Mouse (Mus musculus) embryo, embryonic 11.5 days (tissue): ENCODE data around the gene Traf5.
A peak's percentile ranks its signal among the peaks of the same experiment; 100 is the strongest.

ENCODE experiments used
- DNase-seq: peaks from one replicate; pipeline ENCODE4 v3.0.0-alpha.2; 2012; ENCODE audit warnings: low read depth, low spot score

Traf5 gene

GRCm38 (mm10) chr1:192092879-192093660 is 711 bp upstream of the Traf5 start:
- DNase-seq: peak; percentile 63

GRCm38 (mm10) chr1:192090689-192091567 is 1.4 kb downstream of the Traf5 start:
- no peak for DNase-seq

DNA sequence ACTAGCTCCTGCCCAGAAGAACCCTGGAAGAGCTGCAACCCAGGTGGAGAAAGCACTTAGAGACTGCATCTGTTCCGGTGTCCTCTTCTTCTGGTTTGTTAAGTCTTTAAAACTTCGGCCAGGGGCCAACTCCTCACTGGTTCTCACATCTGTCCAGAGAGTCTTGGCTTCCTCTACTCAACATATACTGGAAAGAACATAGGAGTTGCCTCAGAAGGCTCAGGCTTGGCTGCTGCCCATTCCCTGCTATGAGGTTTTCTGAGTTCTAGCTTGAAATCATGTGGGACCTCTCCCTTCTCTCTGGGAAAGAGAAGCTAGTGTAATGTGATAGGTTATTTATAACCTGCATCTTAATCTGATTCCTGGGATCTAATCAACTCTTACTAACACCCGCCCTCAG is 2.1 kb downstream of the Traf5 start:
- no peak for DNase-seq

- no peak for DNase-seq
Observed at GRCm38 (mm10) chr1:192089208-192090166, 2.9 kb downstream of the Traf5 start.

DNA sequence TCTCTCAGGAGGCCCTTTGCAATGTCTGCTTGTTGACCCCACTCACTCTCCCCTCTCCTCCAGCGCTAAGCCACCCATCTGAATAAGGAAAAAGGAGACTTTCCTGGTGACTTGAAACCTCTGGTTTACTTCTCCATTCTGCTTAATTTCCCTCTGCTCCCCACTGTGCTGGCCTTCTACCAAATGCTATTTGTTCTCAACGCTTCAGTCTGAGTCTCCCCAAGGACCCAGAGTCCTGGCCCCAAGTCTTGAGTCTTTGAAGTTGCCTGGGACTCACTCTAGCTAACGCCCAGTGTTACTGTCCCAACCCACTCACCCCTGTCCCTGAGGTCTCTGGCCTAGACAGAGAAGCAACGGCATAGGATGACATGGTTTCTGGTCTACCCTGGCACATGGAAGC is 4.3 kb downstream of the Traf5 start:
- no peak for DNase-seq

- no peak for DNase-seq
Observed at GRCm38 (mm10) chr1:192087098-192087497, 5.3 kb downstream of the Traf5 start.

GRCm38 (mm10) chr1:192086279-192087037 is 5.9 kb downstream of the Traf5 start:
- DNase-seq: no peak

GRCm38 (mm10) chr1:192085218-192085617 is 7.1 kb downstream of the Traf5 start:
- DNase-seq: no peak

DNA sequence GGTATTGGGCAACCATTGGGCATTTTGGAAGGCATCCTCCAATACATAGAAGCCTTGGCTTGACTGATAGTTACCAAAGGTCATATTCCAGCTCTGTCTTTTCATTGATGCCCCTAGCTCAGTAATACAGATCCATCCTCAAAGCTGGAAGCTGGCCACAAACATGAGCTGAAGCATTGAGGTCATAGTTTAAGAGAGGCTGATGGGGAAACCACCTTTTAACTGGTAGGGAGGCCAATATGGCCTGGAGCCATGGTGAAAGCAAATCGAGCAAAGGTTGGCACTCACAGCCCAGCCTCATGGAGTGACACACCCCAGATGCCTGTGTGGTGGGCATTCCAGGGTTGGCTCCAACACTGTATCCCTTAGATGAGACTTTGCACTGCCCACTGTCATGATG is 9.7 kb downstream of the Traf5 start:
- no peak for DNase-seq

GRCm38 (mm10) chr1:192081129-192081528 is 11.2 kb downstream of the Traf5 start:
- DNase-seq: no peak

GRCm38 (mm10) chr1:192079121-192079520 is 13.2 kb downstream of the Traf5 start:
- no peak for DNase-seq

- DNase-seq: no peak
Observed at GRCm38 (mm10) chr1:192078406-192078805, 14.0 kb downstream of the Traf5 start.

GRCm38 (mm10) chr1:192076796-192077535 is 15.4 kb downstream of the Traf5 start:
- DNase-seq: no peak

DNA sequence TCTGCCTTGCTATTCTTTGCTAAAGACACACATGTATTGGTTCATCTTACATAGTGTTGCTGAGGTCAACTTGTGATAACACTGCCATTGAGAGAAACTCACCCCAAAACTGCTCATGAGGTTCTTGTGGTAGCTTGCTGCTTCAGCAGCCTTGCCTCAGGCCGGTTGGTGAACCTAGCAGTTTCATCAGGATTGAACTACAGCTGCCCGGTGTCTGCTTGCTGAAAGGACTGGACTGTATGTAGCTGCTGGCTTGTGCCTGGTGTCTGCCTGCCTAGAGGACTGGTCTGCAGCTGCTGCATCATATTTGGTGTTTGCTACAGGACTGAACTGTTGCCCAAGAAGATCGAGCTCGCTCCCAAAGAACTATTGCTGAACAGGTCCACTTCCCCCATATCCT is 16.3 kb downstream of the Traf5 start:
- no peak for DNase-seq

DNA sequence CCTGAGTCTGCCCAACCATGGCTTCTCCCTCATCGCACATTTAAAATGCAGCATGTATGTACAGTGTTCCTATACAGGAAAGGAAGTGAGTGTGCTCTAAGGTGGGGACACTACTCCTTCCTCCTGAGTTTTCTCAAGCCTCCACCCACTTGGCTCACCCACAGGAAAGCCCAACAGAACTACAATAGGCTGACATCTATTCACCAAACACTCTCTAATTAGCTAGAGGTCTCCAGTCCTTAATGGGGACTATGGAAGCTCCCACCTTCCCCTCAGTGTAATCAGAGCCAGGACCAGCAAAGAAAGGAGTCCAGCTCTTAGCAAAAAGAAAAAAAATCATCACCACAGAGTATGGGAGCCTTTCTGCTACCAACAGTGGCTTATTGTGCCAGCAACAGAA is 17.5 kb downstream of the Traf5 start:
- no peak for DNase-seq

- DNase-seq: no peak
Observed at GRCm38 (mm10) chr1:192072426-192072825, 19.9 kb downstream of the Traf5 start.

DNA sequence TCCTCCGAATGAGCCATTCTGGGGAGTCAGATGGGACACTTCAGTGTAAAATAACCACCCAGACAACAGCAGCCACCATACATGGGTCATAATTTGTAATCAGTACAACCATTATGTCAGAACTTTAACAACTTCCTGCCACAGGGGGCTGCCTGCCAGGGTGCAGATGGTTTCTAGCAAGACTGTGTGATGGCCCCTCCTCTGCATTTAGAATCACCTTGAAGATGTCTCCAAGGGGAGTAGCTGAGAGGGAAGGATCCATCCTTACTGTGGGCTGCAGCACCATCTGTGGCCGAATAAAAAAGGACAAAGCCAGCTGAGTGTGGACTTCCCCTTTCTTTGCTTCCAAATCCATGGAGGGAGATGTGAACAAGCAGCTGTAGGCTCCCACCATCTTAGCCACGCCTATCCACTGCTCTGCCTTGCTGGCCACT is 21.7 kb downstream of the Traf5 start:
- DNase-seq: no peak

DNA sequence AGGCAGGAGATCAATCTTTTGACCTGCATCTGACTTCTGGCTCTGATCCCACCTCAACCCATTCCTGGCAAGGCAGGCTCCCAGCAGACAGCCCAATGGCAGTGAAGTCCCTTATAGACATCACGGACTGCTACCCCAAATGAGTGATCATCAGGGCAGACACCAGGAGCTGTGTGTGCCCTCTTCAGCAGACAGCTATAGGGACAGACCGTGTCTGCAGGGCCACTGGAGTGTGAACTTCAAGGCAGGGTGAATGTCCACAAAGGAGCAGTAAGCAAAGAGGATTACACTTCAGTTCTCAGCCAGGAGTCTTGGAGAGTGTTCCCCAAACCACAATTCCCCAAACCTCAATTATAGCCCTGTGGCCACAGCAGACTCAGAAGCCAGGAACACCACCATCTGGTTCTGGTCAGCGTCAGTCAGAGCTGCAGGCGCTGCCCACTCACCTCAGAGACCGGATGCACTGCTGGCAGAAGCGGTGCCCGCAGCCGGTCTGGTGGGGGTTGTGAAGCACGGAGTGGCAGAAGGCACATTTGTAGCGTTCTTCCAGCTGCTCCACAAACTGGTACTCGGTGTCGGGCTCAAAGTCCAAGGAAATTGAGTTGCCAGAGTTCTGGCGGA is 22.3 kb downstream of the Traf5 start:
- no peak for DNase-seq

GRCm38 (mm10) chr1:192068188-192068587 is 24.2 kb downstream of the Traf5 start:
- no peak for DNase-seq

GRCm38 (mm10) chr1:192066956-192067355 is 25.4 kb downstream of the Traf5 start:
- no peak for DNase-seq
